Mouse (Mus musculus) megakaryocyte, embryonic 14.5 days (primary cell): ENCODE data around the gene Manbal.

ENCODE experiments used
- FLI1 ChIP-seq: IDR thresholded peaks from 2 replicates; pipeline ENCODE4 v1.6.1; 2012; ENCODE audit warnings: low read length, inconsistent platforms, mixed read lengths
- GATA1 ChIP-seq: IDR thresholded peaks from 3 replicates; pipeline ENCODE4 v1.6.1; 2012; ENCODE audit warnings: mixed read lengths, low read length, inconsistent platforms, borderline replicate concordance

DNA sequence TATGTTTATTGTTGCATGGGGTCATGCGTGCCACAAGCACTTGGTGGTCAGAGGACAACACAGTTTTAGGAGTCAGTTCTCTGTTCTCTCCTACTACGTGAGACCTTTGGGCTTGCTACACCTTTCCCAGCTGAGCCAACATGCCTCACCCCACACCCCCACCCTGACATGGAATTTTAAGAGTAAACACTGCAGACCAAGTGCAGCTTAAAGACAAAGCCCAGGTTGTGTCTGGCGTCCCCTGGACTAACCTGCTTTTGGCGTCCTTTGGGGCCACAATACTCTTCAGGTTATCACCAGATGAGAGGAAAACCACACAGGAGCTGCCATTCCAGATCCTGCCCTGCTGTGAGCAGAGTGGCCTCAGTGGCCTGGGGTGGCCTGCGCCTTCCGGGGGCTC, 27.5 kb downstream of the Manbal start:
- TF ChIP-seq GATA1 (no peak), FLI1 (no peak)
